Mouse (Mus musculus) adrenal gland, postnatal 25 days (tissue): ENCODE data around the gene Zfc3h1. TPM values are rescaled to one million over a fixed set of nuclear protein-coding genes. Genes with fewer than 3 reads are reported as not detected.
A peak's percentile ranks its signal among the peaks of the same experiment; 100 is the strongest.

ENCODE experiments used
- DNase-seq: peaks from one replicate; pipeline ENCODE4 v3.0.0; 2021; ENCODE audit warnings: mixed read lengths
- long read RNA-seq: library from polyadenylated mRNA; stranded (forward); transcript quantifications from one replicate; pipeline ENCODE4 v2.0.0, GENCODE M21; 2021
- total RNA-seq: library from RNA; stranded (reverse); gene quantifications from 2 replicates; pipeline ENCODE4 v1.2.3, GENCODE M21; 2021

Zfc3h1 gene
- total RNA-seq: 55.5 and 71.8 TPM in 2 replicates
- long read RNA-seq, partial matches to known transcripts: 8 of 11 reads
- long read RNA-seq, other reads (novel, unspliced or antisense): 3 of 11 reads

DNA sequence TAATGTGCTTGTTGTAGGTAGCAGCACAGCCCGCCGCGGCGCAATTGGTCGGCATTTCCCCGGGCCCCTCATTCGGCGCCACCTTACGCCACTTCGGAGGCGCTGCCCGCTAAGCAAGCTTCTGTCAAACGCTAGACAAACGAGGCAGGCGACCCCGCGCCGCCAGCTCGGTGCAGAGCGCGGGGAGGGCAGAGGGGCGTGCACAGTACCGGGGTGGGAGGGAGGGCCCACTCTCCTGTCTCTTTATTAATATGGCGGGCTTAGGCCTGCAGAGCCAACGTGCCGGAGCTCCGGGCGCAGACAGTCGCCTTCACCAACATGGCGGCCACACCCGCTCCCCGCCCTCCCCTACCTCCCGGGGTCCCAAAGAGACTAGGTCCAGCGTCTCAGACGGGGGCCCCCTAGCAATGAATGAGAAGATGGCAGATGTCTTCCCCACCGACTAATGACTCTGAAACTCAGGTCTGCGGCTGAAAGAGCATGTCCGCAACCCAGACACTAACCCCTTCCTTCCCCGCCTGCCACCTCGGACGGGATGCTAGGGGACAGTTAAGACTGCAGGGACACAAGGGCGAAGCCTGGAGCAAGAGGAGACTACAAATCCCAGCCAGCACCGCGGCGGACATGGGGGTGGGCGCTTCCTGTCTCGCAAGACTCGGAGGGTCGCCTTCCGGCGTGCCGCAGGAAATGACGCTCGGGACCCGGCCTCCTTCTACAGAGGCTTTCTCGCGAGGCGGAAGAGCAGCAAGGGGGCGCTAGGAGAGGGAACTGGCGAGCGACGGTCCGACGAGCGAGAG, at the start of gene Zfc3h1, which contains the start of gene Thap2:
TSS of gene Zfc3h1 (plus strand) at position 739 of the 797 bp plus-strand sequence.
TSS of gene Thap2 (minus strand) at position 223 of the 797 bp plus-strand sequence.
- peak; percentile 96 for DNase-seq

DNA sequence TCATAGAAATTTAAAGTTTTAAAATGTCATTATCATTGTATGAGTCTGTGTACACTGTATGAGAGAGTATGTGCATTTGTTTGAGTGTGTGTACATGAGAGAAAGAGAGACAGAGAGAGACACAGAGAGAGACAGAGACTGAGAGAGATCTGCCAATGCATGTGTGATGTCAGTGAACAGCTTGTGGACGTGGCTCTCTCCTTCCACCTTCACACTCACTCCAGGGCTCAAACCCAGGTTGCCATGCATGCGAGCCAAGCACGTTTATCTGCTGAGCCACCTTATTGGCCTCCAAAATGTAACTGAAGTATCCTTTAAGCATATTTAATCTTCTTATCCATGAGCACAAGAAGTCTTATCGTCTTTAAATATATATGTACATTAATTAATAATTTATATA, 47.9 kb upstream of the Zfc3h1 start:
- DNase-seq: no peak

GRCm38 (mm10) chr10:115339820-115340328, 44.9 kb upstream of the Zfc3h1 start:
- DNase-seq: no peak

- no peak for DNase-seq
These were observed 41.9 kb upstream of the Zfc3h1 start for GRCm38 (mm10) chr10:115342771-115343425.

- DNase-seq: no peak
These were observed 38.3 kb upstream of the Zfc3h1 start for GRCm38 (mm10) chr10:115346444-115346843.

DNA sequence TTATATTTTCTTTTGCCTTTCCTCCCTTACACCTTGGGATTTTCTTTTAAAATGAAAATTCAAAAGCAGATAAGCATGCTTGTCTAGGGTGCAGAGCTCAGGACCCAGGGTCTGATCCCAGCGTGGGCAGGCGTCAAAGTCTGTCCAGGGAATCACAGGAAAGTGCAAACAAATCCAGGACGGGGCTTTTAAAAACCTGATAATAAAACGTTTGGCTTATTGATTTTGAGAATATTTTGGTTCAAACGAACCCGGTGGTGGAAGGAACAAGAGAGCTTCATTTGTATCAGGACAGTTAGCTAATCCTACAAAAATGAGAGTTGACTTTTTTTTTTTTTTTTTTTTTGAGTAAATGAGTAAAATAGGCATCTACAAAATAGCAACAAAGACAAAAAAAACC, 36.6 kb upstream of the Zfc3h1 start:
- DNase-seq: no peak

DNA sequence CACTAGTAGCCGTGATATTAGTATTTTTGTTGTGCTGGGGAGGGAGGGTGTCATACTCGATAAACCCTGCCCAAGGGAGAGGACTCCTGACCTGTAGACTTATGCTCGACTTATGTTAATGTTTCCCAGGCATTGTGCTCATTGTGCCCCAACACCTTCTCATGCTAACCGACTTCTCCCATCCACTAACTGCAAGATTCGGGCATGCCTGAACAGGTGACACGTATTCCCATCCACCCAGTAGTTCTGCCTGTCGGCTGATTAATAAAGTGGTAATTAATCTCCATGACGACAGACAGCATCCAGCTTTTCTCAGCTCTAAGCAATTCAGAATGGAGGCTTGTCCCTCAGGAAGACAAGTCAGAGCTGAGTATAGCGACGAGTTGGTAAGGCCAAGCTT, 35.7 kb upstream of the Zfc3h1 start:
- DNase-seq: no peak

DNA sequence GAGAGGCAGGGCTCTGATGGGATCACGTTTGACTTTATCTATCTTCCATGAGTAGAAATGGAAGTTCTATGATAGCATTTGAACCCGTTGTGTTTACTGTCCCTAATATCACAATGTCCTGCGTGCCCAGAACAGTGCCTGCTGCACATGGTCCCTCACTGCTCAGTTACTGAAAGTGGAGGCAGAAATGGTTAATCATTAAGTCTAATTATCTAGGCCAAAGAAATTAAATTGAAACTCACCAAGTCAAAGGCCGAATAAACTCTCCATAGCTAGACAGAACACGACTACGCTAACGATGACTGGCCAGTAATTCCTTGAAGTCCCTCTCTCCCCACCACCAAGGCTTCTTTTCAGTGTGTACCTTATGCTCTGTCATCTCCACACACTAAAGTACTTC, 35.2 kb upstream of the Zfc3h1 start:
- no peak for DNase-seq

DNA sequence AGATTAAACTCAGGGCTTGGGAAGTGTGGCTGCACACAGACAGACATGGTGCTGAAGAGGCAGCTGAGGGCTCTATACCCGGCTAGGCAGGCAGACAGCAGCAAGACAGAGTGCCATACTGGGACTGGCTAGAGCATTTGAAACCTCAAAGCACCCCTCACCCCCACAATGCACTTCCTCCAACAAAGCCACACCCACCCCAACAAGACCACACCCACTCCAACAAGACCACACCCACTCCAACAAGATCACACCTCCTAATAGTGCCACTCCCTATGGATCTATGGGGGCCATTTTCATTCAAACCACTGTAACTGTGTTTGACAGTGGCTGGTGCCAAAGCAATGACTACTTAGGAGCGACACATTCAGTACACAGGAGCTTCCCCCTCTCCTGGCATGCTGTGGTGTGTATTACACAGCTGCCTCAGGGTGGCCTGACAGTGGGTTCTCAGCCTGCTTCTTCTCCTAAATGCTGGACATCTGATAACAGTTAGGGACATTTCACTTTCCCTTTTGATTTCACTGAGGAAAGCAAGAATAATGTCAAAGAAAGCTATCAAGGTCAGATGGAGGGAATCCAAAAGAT, 33.9 kb upstream of the Zfc3h1 start:
- DNase-seq: no peak

DNA sequence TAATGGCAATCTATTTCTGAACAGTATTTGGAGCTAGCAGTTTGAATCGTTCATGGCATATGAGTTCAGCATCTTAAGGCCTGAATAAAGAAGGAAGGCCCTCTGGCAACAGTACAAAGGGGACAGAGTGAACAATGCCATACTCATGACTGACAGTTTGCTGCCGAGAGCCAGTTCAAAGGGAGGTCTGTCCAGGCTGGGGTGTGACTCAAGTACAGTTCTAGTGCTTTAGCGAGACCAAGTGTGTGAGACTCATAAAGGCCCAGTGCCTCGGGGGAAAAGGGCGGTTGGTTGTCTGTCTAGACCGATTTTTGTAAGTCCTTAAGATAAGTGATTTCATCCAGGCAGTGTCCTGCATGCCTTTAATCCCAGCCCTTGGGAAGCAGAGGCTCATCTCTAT, 30.2 kb upstream of the Zfc3h1 start:
- no peak for DNase-seq

DNA sequence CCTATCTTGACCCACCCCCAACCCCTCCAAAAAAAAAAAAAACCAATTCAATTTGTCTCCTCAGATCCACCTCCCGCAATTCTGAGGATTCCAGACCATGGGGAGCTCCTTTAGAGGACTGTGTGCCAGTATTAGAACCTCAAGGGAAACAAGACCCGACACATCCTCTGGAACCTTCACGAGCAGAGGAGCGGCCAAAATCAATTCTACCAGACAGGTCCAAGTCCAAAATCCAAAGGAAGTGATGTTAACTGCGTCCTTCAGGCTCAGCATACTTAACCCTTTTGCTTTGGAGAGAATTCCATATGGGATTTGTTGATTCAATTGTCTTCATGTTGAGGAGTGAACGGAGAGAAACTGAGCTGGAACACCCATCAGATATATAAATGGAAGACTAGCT, 29.7 kb upstream of the Zfc3h1 start:
- DNase-seq: no peak

DNA sequence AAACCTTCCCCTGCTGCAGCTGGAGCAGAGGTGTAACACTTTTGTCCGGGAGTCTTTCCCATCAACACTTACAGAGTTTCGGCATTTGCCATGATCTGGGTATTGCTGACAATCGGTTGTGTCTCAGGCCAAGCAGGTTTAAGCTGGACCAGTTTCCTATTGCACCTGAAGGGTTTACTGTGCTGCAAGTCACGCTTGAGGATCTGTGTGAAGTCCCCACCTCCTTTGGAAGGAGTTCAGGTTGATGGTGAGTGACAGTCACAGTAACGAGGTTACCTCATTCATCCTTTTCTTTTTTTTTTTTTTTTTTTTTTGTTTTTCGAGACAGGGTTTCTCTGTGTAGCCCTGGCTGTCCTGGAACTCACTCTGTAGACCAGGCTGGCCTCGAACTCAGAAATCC, 28.7 kb upstream of the Zfc3h1 start:
- no peak for DNase-seq

DNA sequence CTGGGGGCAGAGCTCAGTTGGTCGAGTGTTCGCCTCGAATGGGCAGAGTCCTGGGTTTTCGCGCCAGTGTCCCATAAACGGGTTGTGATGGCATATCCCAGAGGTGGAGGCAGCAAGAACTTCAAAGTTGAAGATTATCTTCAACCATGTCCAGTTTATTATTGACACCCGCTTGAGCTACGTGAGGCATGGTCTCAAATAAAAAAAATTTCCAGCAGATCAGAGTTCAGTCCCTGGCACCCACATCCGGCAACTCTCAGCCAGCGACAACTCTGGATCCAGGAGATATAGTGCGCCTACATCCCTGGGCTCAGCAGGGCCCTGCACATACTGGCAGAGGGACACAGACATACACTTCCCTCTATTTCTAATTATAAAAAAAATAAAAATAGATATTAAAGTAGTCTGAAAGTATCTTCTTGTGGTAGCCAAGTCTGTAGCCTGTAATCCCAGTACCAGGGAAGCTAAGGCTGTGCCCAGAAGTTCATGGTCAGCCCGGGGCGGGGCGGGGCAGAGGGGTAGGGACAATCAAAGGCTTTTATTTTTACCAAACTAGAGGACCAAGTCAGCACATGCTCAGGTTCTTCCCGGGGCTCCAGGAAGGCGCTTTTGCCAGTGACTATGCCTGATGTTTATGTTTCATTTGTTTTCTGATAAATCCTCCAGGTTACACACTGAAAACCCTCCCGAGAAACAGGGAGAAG, 26.4 kb upstream of the Zfc3h1 start:
- no peak for DNase-seq

DNA sequence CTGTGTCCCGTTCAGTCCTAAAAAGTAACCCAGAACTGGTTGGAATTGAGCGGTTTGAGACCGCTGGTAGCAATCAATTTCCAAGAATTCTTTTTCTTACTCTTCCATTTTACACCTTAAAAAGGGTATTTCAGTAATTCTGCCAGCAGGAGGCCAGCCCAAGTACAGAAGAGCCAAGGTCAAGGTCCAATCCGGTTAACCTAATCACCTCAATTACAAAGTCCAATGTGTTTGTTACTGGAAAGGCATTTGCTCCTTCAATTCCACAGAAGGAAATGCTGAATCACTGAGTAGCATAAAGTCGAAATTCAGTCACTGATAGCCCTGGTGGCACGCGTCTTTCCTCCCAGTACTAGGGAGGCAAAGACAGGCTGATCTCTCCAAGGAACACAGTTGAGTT, 25.7 kb upstream of the Zfc3h1 start:
- DNase-seq: no peak

DNA sequence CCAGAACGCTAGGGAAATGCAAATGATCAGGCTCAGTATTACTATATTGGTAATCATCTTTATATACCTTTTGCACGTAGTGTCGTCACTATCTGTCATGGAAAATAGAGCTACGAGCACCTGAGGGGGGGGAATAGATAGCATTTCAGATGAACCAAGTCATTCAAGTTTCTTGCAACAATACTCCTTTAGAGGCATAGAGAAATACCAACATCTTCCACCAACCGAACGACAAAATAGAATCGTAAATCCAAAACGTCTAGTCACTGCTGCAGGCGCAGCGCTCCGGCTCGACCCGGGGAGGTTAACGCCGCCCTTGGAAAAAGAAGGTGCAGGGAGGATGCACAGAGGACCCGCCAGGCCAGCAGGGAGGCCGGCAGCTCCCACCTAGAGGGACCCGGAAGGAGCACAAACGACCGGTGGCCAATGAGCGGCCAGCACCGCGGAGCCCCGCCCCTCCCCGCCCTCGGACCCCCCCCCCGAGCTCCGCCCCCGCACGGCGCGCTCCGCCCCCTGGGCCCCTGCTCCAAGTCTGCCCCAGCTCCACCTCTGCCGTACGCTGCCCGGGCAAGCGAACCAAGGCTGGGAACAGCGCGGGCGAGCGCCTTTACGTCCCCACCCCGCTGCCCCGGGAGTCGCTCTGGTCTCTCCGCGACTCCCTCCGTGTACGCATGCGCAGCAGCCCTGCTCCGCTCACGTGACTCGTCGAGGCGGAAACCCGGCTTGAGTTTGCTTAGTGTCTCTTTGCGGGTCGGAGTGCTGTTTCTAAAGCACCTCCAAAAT, 22.7 kb upstream of the Zfc3h1 start, which contains the start of gene Tmem19:
TSS of gene Tmem19 (minus strand) at position 662 of the 783 bp plus-strand sequence.
- peak; percentile 98 for DNase-seq

- DNase-seq: no peak
These were observed 22.2 kb upstream of the Zfc3h1 start for GRCm38 (mm10) chr10:115362623-115362964.

DNA sequence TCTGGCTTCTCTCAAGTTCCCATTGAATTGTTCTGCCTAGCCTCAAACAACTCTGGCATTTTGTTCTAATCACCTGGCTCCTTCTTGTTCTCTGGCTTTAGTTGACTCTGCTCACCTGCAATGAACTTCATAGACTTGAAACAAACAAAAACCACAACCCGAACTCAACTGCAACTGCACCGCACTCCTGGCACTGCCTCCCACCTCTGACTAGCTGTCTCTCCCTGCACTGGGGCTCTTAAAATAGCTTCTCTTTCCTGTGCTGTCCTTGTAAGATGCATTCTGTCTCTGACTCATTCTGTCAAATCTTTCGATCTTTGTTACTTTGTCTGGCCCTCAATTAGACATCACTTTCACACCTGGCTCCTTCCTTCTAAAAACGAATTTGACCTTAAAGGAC, 21.6 kb upstream of the Zfc3h1 start:
- no peak for DNase-seq

GRCm38 (mm10) chr10:115381506-115382084, 3.2 kb upstream of the Zfc3h1 start:
- DNase-seq: no peak

DNA sequence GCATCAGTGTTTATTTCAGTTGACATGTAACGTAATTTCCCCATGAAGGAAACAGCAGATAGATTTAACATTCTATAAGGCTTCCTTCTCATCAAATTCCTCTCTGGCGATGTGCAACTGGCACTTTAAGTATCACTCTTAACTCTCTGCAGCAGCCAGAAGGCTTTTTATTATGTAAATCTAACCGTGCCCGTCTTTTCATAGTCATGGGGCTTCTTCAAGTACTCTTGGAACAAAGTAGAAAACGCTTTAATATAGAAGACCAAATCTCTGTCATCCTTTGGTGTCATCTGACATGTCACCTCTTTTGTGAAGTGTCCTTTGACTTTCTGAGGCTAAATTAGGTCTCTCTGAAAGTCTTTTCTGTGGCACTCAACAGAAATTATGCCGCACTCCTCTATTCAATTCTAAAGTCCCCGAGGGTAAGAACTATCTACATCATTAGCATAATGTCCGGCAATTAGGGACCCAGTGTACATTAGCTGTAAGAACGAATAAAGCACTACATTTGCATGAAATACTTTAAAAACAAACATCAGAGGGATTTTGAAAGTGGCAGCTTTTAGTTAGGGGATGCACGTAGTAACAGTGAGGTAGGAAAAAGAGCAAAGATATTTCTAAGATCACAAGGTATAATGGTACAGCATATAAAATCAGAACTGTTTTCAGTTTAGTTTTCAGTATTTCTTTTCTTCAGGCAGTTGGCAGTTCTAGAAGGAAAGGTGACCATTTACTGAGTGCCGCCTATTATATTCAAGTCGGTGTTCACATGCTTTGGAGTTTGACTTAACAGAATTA, 1.7 kb upstream of the Zfc3h1 start:
- DNase-seq: no peak

GRCm38 (mm10) chr10:115383644-115384220, 1.0 kb upstream of the Zfc3h1 start:
- no peak for DNase-seq
